Mouse (Mus musculus) midbrain, embryonic 10.5 days (tissue): Measurements from ENCODE around the gene Pde4d. TPM values are rescaled to one million over a fixed set of nuclear protein-coding genes. Genes with fewer than 3 reads are reported as not detected.

Experiments
- DNase-seq: peaks from one replicate; pipeline ENCODE4 v3.0.0-alpha.2; 2017; ENCODE audit warnings: low spot score
- H3K27ac ChIP-seq: fragments of 300-500 bp; sonication (generic); replicated peaks from 2 replicates; pipeline ENCODE4 v1.5.1; 2016; ENCODE audit warnings: mild to moderate bottlenecking
- H3K27me3 ChIP-seq: fragments of 300-500 bp; sonication (generic); 2 replicates; pipeline ENCODE4 v1.6.1; 2016; ENCODE audit warnings: low read depth, mild to moderate bottlenecking; ENCODE audit not compliant: poor library complexity, severe bottlenecking
- H3K36me3 ChIP-seq: fragments of 300-500 bp; sonication (generic); 2 replicates; pipeline ENCODE4 v1.6.1; 2016; ENCODE audit warnings: mild to moderate bottlenecking, moderate library complexity
- H3K4me1 ChIP-seq: fragments of 300-500 bp; sonication (generic); 2 replicates; pipeline ENCODE4 v1.6.1; 2016
- H3K4me3 ChIP-seq: fragments of 300-500 bp; sonication (generic); 2 replicates; pipeline ENCODE4 v1.5.1; 2016; ENCODE audit warnings: mild to moderate bottlenecking, moderate library complexity
- H3K9me3 ChIP-seq: fragments of 300-500 bp; sonication (generic); replicated peaks from 2 replicates; pipeline ENCODE4 v1.6.1; 2016; ENCODE audit warnings: mild to moderate bottlenecking
- WGBS: fragments of 180-500 bp; shearing (Covaris S2); methylation state at CpG from one replicate; pipeline ENCODE4 v1.1.7; 2016; 5-methylcytosine and 5-hydroxymethylcytosine counted together
- polyA plus RNA-seq: library from polyadenylated mRNA; unstranded; fragments of >200 nt; fragmentation: Nextera tagmentation; extraction: Ambion mirVana; gene quantifications from 2 replicates; pipeline ENCODE4 v1.2.1, GENCODE M21; 2016

Gene Pde4d
- polyA plus RNA-seq, 1 experiment from 2014 or later: 10.8 TPM

- H3K4me1 ChIP-seq: peaks cover 14% of the 10 kb centered on the region; the same call in 1 of the 2 replicates
- H3K27me3 ChIP-seq: no peaks in the 10 kb centered on the region
- H3K36me3 ChIP-seq: no peaks in the 10 kb centered on the region
- DNase-seq: no peak
- 87% methylated on average over 8 of the region's 8 CpGs for WGBS
- H3K9me3 ChIP-seq: no peaks in the 10 kb centered on the region
- H3K4me3 ChIP-seq: no peak overlapping the region
- no peak overlapping the region for H3K27ac ChIP-seq
Observed at GRCm38 (mm10) chr13:109068258-109069219, 618.8 kb downstream of the Pde4d start.

DNA sequence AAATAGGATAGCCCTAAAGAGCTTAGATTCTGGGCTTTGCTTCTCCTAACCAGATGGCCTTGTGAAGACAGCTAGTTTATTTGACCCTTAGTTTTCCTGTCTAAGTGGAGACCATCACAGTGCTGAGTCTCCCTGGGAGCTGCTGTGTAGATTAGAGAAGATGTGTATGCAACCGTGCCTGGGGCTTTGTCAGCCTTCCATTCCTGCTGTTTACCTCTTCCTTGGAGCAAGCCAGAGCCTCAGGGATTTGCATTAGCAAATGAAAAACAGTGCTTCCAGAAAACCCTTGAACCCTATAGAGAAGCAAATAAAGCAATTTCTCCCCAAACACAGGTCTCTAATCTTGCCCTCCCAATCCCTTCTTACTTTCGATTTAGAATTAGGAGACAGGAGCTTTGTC, 623.6 kb downstream of the Pde4d start:
- no peak overlapping the region for H3K27ac ChIP-seq
- H3K4me1 ChIP-seq: peaks cover 19% of the 10 kb centered on the region
- H3K4me3 ChIP-seq: no peak overlapping the region
- H3K36me3 ChIP-seq: no peaks in the 10 kb centered on the region
- no peaks in the 10 kb centered on the region for H3K9me3 ChIP-seq
- H3K27me3 ChIP-seq: no peaks in the 10 kb centered on the region
- no peak for DNase-seq
- 13% methylated on average over 2 of the region's 2 CpGs for WGBS

- H3K27me3 ChIP-seq: no peaks in the 10 kb centered on the region
- WGBS: 44% methylated on average over 4 of the region's 4 CpGs
- no peaks in the 10 kb centered on the region for H3K9me3 ChIP-seq
- H3K27ac ChIP-seq: no peak overlapping the region
- H3K36me3 ChIP-seq: no peaks in the 10 kb centered on the region
- DNase-seq: no peak
- H3K4me1 ChIP-seq: peaks cover 19% of the 10 kb centered on the region
- no peak overlapping the region for H3K4me3 ChIP-seq
Observed at GRCm38 (mm10) chr13:109074078-109074477, 624.3 kb downstream of the Pde4d start.

DNA sequence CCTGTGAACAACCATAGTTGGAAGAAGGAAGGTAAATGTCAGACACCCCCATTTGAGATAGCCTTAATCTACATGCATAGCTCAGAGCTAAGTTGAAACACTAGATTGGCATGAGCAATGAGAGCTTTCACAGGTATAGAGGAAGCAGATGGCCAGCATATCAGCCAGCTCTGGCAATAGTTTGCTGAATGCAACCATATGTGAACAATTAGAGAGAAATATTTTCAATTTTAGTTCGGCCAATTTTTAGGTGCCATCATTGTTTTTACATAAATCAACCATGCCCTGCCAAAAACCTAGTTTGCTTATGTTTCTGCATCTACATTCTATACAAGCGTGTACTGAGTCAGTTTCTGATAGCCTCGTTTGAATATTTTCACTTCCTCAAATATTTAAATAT, 642.9 kb downstream of the Pde4d start:
- WGBS: 89% methylated on average over 3 of the region's 3 CpGs
- Histone ChIP-seq H3K36me3 (no peaks in the 10 kb centered on the region), H3K27me3 (no peaks in the 10 kb centered on the region), H3K4me3 (no peak overlapping the region), H3K9me3 (no peaks in the 10 kb centered on the region), H3K4me1 (no peaks in the 10 kb centered on the region), H3K27ac (no peak overlapping the region)
- no peak for DNase-seq

- Histone ChIP-seq H3K27ac (no peak overlapping the region), H3K27me3 (no peaks in the 10 kb centered on the region), H3K9me3 (no peaks in the 10 kb centered on the region), H3K4me3 (no peak overlapping the region), H3K36me3 (no peaks in the 10 kb centered on the region), H3K4me1 (no peaks in the 10 kb centered on the region)
- DNase-seq: no peak
- WGBS: 88% methylated on average over 2 of the region's 2 CpGs
Observed at GRCm38 (mm10) chr13:109096654-109097053, 646.9 kb downstream of the Pde4d start.

DNA sequence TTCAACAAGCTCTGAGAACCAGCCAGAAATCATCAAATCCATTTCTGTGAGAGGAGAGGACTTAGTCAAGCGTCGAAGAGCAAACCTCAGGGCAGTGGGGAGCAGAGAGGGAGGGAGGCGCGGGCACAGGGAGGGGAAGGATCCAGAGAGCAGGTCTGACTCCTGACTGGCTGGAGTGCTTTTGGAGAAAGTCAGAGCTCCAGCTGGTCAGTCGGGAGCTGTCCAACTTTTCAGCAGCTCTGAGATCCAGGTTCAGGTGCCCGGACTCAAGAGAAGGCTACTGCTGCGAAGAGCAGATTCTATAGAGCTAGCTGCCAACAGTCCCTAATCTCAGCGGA, 666.2 kb downstream of the Pde4d start:
- Histone ChIP-seq H3K9me3 (no peaks in the 10 kb centered on the region), H3K4me1 (peaks cover 21% of the 10 kb centered on the region), H3K36me3 (no peaks in the 10 kb centered on the region), H3K4me3 (peak overlapping the region; percentile 81), H3K27ac (no peak overlapping the region), H3K27me3 (peaks cover 40% of the 10 kb centered on the region)
- DNase-seq: peak; percentile 72
- WGBS: 0% methylated on average over 8 of the region's 8 CpGs

GRCm38 (mm10) chr13:109116342-109117201, 666.8 kb downstream of the Pde4d start:
- H3K9me3 ChIP-seq: no peaks in the 10 kb centered on the region
- peaks cover 40% of the 10 kb centered on the region for H3K27me3 ChIP-seq
- H3K4me1 ChIP-seq: peaks cover 21% of the 10 kb centered on the region
- DNase-seq: peak; percentile 80
- WGBS: under 1% methylated on average over 52 of the region's 63 CpGs
- peak overlapping the region; percentile 61 for H3K27ac ChIP-seq
- H3K4me3 ChIP-seq: peak overlapping the region; percentile 81
- H3K36me3 ChIP-seq: no peaks in the 10 kb centered on the region

DNA sequence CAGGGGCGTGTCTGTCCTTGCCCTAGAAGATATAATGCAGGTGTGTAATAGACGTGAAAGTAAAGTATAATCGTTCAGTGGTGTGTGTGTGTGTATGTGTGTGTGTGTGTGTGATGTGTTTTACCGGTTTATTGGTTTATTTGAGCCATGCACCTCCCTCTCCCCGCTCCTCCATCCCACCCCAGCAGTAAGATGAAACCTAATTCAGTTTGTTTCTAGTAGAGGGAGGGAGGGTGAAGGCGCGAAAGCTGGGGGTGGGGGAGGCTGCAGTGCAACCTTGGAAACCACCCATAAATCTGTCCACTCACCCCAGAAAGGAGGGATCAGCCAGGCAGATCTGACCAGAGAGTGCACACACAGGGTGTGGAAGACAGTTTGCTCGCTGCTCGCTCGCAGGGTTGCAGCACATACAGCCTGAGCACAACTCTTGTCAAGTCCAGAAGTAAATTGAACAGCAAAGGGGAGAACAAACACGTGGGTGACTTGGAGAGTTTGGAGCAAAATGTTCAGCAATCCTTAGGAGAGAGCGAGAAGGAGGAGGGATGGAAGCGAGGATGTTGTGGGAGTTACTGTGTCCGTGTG, 667.6 kb downstream of the Pde4d start:
- DNase-seq: peak; percentile 20
- 9% methylated on average over 14 of the region's 14 CpGs for WGBS
- H3K36me3 ChIP-seq: no peaks in the 10 kb centered on the region
- peak overlapping the region; percentile 81 for H3K4me3 ChIP-seq
- H3K27me3 ChIP-seq: peaks cover 40% of the 10 kb centered on the region
- H3K9me3 ChIP-seq: no peaks in the 10 kb centered on the region
- peaks cover 21% of the 10 kb centered on the region for H3K4me1 ChIP-seq
- H3K27ac ChIP-seq: no peak overlapping the region

DNA sequence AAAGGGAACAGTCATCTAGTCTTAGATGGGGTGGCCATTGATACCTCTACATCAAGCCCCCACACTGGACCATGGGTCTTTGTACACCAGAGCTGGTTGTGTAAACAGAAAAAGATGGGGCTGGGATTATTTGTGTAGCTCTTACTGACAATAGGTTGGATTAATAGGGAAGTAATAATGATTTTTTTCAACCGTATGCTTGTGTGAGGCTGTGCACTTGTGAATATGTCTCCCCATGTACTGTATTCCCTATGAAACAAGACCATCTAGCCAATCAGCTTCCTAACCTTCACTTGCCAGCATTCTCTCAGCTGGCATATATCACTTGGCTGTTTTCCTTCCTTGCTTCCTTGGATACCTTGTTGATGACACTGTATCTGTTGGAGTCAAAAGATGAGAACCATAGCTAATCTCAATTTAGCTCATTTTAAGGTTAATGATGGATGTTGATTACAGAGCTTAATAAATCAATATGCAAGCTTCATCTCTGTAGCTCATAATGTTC, 668.6 kb downstream of the Pde4d start:
- DNase-seq: no peak
- Histone ChIP-seq H3K9me3 (no peaks in the 10 kb centered on the region), H3K4me1 (peaks cover 21% of the 10 kb centered on the region), H3K4me3 (no peak overlapping the region), H3K36me3 (no peaks in the 10 kb centered on the region), H3K27me3 (peaks cover 40% of the 10 kb centered on the region), H3K27ac (no peak overlapping the region)
- WGBS: 94% methylated on average over 1 of the region's 1 CpGs

DNA sequence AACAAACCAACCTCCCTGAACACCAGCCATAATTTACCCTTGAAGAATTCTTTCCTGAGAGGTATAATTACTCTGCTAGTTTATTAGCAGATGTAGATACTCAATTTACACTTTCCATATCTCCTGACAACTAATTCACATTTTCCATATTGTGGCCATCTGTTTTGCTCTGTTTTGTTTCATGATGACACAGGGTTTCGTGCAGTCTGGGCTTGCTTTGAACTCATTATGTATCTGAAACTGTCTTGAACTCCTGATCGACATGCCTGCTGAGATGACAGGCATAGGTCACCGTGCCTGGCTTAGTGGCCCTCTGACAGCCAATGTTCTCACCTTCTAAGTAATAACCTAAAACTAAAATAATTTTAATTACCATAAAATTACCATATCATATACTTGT, 672.1 kb downstream of the Pde4d start:
- Histone ChIP-seq H3K27ac (no peak overlapping the region), H3K4me1 (peaks cover 8% of the 10 kb centered on the region), H3K27me3 (peaks cover 19% of the 10 kb centered on the region), H3K36me3 (no peaks in the 10 kb centered on the region), H3K9me3 (no peaks in the 10 kb centered on the region), H3K4me3 (no peak overlapping the region)
- WGBS: 70% methylated on average over 3 of the region's 3 CpGs
- no peak for DNase-seq

DNA sequence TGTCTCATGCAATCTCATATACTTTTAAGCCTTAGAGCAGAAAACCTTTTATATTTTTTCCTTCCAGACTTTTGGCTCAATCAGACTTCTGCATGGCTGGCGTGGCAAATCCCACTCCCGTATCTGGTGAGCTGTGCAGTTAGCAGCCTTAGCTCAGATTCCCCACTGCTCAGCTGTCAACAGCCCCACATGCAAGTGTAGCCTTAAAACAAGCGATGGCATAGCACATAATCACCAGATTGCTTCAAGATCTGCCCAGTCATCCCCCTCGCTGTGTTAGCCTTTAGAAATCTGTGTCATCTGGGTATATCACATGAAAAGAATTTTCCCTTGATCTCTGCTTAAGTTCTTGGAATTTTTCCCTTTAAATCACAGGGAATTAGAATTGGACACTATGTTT, 686.7 kb downstream of the Pde4d start:
- Histone ChIP-seq H3K4me3 (no peak overlapping the region), H3K4me1 (no peaks in the 10 kb centered on the region), H3K9me3 (no peaks in the 10 kb centered on the region), H3K27ac (no peak overlapping the region), H3K27me3 (no peaks in the 10 kb centered on the region), H3K36me3 (no peaks in the 10 kb centered on the region)
- WGBS: 76% methylated on average over 4 of the region's 4 CpGs
- DNase-seq: no peak

- H3K27me3 ChIP-seq: no peaks in the 10 kb centered on the region
- no peak overlapping the region for H3K27ac ChIP-seq
- no peaks in the 10 kb centered on the region for H3K4me1 ChIP-seq
- no peak for DNase-seq
- WGBS: 86% methylated on average over 3 of the region's 3 CpGs
- no peak overlapping the region for H3K4me3 ChIP-seq
- no peaks in the 10 kb centered on the region for H3K36me3 ChIP-seq
- H3K9me3 ChIP-seq: no peaks in the 10 kb centered on the region
Observed at GRCm38 (mm10) chr13:109158703-109159102, 709.0 kb downstream of the Pde4d start.
